Mouse (Mus musculus) yolk sac, embryonic 10.5 days (tissue): ENCODE data around the gene Rundc1.
"Not testable (repeated sequence)": the region's sequence is repeated elsewhere in the genome, so short reads cannot be mapped to it uniquely, and the experiment has no call there.

Source experiments
- DNase-seq: peaks from one replicate; pipeline ENCODE4 v3.0.0-alpha.2; 2017; ENCODE audit warnings: low spot score

The Rundc1 gene

GRCm38 (mm10) chr11:101466552-101466950, 41.7 kb downstream of the Rundc1 start:
- not testable (repeated sequence) for DNase-seq

GRCm38 (mm10) chr11:101467477-101468262, 42.8 kb downstream of the Rundc1 start:
- peak; percentile 87 for DNase-seq

GRCm38 (mm10) chr11:101468263-101468688, 43.4 kb downstream of the Rundc1 start:
- no peak for DNase-seq

GRCm38 (mm10) chr11:101468731-101469130, 43.8 kb downstream of the Rundc1 start:
- DNase-seq: peak; percentile 25

- DNase-seq: peak; percentile 1
Measured at GRCm38 (mm10) chr11:101469155-101469554, 44.3 kb downstream of the Rundc1 start.

GRCm38 (mm10) chr11:101470206-101470605, 45.3 kb downstream of the Rundc1 start:
- peak; percentile 3 for DNase-seq

GRCm38 (mm10) chr11:101471926-101472325, 47.0 kb downstream of the Rundc1 start:
- DNase-seq: no peak

- DNase-seq: no peak
Measured at GRCm38 (mm10) chr11:101472336-101472735, 47.5 kb downstream of the Rundc1 start.

- DNase-seq: not testable (repeated sequence)
Measured at GRCm38 (mm10) chr11:101473686-101474085, 48.8 kb downstream of the Rundc1 start.

GRCm38 (mm10) chr11:101474298-101474697, 49.4 kb downstream of the Rundc1 start:
- no peak for DNase-seq

GRCm38 (mm10) chr11:101476361-101476760, 51.5 kb downstream of the Rundc1 start:
- not testable (repeated sequence) for DNase-seq

GRCm38 (mm10) chr11:101477194-101477551, 52.3 kb downstream of the Rundc1 start:
- DNase-seq: no peak

- no peak for DNase-seq
Measured at GRCm38 (mm10) chr11:101477552-101478211, 52.8 kb downstream of the Rundc1 start.

GRCm38 (mm10) chr11:101479171-101479635, 54.3 kb downstream of the Rundc1 start:
- DNase-seq: no peak

- DNase-seq: peak; percentile 89
Measured at GRCm38 (mm10) chr11:101480912-101481311, 56.0 kb downstream of the Rundc1 start.

GRCm38 (mm10) chr11:101483804-101484203, 58.9 kb downstream of the Rundc1 start:
- no peak for DNase-seq

GRCm38 (mm10) chr11:101484245-101484644, 59.4 kb downstream of the Rundc1 start:
- no peak for DNase-seq

GRCm38 (mm10) chr11:101484814-101485213, 59.9 kb downstream of the Rundc1 start:
- peak; percentile 48 for DNase-seq
